Mouse (Mus musculus) layer of hippocampus, adult 9-10 months (tissue): ENCODE measurements around the gene Akip1.

Experiments
- DNase-seq: peaks from one replicate; pipeline ENCODE4 v3.0.0; 2022; ENCODE audit warnings: low spot score

Akip1 gene

DNA sequence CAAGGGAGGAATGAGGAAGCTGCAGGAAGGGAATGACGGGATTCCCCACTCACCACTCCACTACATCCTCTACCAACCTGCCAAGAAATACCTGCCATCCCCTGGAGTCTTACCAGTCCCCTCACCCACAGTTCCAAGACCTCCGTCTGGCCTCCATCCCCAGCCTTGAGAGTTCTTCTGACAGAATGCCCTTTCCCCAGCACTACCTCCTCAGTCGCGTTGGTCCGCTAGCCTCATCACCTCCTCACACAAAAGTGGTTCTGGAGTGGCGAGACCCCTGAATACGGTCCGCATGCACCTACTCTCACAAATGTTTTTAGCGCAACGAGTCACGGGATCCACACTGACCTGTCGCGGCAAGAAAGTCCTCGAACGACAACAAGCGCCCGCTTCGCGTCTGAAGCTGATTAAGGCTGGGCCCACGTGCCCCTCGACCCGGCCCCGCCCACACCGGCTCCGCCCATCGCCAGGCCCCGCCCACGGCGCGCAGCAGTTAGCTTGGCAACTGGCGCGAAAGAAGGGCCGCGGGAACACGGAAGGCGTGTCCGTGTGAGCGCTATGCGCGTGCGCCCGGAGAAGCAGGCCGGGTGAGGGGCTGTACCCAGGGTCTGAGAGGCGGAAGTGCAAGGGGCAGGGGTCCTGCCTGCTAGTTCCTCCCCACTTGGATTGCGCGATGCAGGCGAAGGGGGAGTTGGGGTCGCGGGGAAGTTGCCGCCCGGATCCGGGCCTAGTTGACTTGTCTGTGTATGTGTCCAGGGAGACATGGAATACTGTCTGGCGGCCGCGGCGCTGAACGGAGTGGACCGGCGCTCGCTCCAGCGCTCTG, at the start of gene Akip1, which contains the start of gene St5:
Akip1 (plus strand) TSS at position 501 of the 826 bp plus-strand sequence.
St5 (minus strand) TSS at position 416 of the 826 bp plus-strand sequence.
- DNase-seq, result peak; percentile 78

GRCm38 (mm10) chr7:109654871-109655270, 48.6 kb upstream of the Akip1 start:
- no peak for DNase-seq

GRCm38 (mm10) chr7:109657884-109658283, 45.6 kb upstream of the Akip1 start:
- no peak for DNase-seq

- DNase-seq, result no peak
Observed at GRCm38 (mm10) chr7:109659278-109659677, 44.2 kb upstream of the Akip1 start.

DNA sequence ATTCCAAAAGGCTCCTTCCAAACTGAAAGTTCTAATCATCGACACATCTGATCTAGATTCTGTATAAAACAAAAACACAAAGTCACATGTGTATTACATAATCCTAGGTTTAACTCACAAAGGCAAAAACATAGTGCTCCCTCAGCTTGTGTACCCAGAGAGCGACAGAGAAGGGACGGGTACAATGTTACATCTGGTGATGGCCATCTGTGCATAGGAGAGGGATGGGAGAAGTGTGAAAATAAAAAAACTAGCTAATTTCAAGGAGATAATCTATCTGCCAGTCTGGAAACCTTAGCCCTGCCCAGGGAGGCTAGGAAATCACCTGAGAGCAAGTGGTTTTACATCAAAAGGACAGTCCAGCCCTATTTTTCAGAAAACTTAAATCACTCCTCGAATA, 40.9 kb upstream of the Akip1 start:
- DNase-seq, result peak; percentile 38

- DNase-seq, result no peak
Observed at GRCm38 (mm10) chr7:109666664-109667063, 36.8 kb upstream of the Akip1 start.

- no peak for DNase-seq
Observed at GRCm38 (mm10) chr7:109669426-109670170, 33.9 kb upstream of the Akip1 start.

DNA sequence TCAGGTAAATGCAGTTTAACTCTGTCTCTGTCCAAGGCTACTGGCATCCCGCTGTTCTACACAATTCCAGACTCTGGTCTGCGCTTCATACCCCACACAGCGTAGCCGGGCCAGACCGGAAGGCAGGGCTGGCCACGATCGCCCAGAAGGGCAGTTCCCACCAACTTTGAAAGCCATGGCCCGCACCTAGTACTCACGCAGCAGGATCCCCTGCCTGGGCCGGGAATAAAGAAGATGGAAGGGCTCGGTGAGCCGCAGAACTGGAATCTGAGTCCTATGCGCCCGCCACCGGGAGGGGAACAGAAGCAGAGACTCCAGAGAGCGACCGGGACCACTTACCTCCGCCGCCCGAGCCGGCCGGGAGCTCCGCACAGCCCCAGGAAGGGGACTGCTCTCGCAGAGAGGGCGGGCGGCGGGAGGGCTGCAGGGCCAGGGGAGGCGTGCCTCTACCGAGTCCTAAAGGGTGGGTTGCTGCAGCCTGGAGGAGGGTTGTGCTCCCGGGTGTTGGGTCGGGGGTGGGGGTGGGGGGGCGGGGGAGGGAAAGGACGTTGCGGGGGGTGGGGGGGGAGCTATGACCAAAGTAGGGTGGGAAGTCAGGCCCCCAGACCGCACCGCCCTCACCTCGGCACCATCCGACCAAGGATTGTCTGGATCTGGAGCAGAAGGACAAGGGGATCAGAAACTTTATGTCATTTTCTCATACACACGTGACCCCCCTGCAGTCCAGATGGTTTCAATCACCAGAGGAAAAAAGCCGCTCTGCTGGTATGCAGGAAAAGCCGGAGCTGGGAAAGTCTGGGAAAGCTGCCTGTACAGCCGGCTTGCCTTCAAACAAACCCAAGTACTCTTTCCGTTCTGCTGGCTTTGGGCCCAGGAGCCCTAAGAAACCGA, 31.7 kb upstream of the Akip1 start:
- peak; percentile 44 for DNase-seq

- DNase-seq, result no peak
Observed at GRCm38 (mm10) chr7:109674944-109675628, 28.4 kb upstream of the Akip1 start.

DNA sequence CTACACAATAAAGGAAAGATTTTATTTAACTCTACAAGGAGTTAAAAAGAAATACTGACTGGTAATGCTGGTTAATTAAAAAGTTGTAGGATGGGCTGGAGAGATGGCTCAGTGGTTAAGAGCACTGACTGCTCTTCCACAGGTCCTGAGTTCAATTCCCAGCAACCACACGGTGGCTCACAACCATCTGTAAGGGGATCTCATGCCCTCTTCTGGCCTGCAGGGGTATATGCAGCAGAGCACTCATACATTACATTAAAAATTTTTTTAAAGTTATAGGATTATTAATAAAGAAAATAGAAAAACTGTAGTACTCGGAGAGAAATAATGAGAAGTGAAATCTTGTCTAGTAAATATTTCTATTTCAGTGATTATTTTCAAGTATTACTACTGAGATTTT, 23.2 kb upstream of the Akip1 start:
- no peak for DNase-seq

DNA sequence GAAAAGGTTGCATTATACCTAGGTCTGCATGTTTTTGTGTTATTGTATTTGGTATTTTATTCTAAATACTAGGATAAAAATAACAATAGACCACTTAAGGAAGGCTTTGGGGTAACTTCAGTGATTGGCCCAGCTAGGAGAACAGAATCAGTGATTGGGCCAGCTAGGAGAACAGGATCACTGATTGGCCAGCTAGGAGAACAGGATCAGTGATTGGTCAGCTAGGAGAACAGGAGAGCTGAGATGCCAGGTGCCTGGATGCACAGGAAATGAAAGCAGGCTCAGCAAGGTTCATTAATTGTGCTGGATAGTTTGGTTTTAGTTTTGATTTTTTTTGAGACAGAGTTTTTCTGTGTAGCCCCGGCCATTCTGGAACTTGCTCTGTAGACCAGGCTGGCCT, 22.6 kb upstream of the Akip1 start:
- DNase-seq, result no peak

DNA sequence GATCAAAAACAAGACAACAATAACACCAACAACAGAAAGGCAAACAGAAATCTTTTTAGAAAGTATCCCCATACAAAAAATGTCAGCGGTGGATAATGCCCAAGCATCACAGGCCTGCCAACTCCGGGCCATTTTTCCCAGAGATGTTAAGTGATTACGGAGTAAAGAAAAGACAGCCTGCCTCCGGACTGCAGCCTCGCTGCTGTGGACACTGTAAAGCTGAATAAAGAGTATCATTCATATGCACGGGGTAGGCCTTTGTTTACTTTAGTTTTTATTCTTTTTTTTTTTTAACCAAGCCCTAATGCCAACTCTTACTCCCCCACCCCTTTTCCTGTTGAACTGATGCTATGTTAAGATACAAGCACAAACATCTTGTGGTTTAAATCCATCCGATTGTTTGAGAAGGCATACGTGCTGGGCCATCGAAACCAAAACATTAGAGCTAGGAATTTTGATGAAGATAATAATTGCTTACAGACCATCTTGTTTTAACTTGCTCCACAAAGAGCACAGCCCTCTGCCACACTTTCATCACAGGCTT, 16.8 kb upstream of the Akip1 start:
- no peak for DNase-seq

GRCm38 (mm10) chr7:109690101-109690500, 13.4 kb upstream of the Akip1 start:
- DNase-seq, result no peak

DNA sequence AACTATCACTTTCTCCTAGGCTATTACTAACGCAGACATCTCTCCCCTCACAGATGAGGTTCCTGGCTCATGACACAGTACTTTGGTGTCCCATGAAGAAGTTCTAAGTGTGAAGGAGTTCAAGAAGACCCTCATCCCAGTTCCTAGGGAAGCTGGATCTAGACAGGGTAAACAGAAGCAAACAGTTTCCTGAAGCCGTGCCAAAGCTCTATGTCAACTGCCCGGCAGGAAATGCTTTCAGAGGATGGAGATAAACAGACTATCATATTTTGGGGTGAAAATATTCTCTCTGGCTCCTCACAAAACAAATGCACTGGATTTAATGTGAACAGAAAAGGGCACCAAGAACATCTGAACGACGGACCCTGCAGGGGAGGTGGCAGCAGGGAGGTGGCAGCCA, 12.5 kb upstream of the Akip1 start:
- DNase-seq, result no peak

GRCm38 (mm10) chr7:109694576-109695338, 8.7 kb upstream of the Akip1 start:
- no peak for DNase-seq

DNA sequence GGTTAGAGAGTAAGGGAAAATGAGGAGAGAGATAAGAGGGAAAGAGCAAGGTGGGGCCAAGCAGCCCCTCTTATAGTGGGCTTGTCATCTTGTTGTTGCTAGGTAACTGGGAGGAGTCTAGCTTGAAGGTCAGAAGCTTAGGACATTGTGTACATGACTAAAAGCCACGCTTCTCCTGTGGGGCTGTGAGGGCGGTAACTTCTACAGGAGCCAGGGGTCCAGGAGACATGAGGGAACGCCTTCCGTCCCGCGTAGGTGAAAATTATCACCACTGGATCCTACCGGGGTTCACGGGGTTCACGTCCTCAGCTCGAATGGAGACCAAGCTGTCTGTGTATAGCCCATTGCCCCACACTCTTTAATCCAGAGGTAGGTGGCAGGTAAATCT, 8.2 kb upstream of the Akip1 start:
- DNase-seq, result no peak

DNA sequence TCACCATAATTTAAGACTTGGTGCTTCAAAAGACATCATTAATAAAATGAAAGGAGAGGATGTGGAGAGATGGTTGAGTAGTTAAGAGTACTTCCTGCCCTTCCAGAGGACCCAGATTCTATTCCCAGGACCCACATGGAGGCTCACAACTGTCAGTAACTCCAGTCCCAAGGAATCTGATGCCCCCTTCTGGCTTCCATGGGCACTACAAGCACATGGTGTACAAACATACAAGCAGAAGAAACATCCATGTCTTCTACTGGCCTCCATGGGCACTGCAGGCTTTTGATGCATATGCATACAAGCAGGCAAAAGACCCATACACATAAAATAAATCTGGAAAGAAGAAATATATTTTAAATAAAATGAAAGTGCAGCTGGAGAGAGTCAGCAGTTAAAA, 3.3 kb upstream of the Akip1 start:
- no peak for DNase-seq

- no peak for DNase-seq
Observed at GRCm38 (mm10) chr7:109702721-109703120, 769 bp upstream of the Akip1 start.

GRCm38 (mm10) chr7:109704016-109704377, 507 bp downstream of the Akip1 start:
- no peak for DNase-seq

GRCm38 (mm10) chr7:109704461-109704860, 971 bp downstream of the Akip1 start:
- DNase-seq, result no peak
